Mouse (Mus musculus) bone marrow macrophage, adult 2 months (primary cell): ENCODE data around the gene Ly6g6f.

Experiments
- CTCF ChIP-seq: IDR thresholded peaks from 2 replicates; pipeline ENCODE4 v1.5.1; 2012; ENCODE audit warnings: low read depth, mild to moderate bottlenecking, low read length, moderate library complexity
- POLR2A ChIP-seq: IDR thresholded peaks from 2 replicates; pipeline ENCODE4 v1.6.1; 2012; ENCODE audit warnings: mild to moderate bottlenecking, low read depth, low read length, borderline replicate concordance

DNA sequence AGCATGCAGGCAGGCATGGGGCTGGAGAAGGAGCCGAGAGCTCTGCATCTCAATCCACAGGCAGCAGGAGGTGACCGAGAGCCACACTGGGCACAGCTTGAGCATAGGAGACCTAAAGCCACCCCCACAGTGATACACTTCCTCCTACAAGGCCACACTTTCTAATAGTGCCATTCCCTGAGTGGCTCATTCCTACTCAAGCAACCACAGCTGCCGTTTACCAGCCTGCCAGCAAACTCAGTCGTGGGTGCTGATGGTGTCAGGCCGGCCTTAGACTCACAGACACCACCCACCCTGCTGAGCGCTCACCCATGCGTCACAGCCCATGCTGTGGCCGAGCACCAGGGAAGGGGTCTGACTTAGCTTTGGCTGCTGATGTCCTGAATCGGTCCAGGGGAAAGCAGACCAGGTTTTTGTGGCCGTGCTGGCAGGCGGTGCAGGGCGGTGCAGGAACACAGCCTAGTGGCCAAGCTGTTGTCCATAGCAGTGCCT lies 11.8 kb upstream of the Ly6g6f start:
- TF ChIP-seq POLR2A (no peak), CTCF (no peak)
